Mouse (Mus musculus): ENCODE results near the gene Npm1.

Npm1 gene

GRCm38 (mm10) chr11:33146143-33146497 is 16.9 kb downstream of the Npm1 start:
- peak; percentile 78 to 81 for DNase-seq (ENCODE audit: low spot score in 2 of 2)

GRCm38 (mm10) chr11:33145201-33146142 is 17.5 kb downstream of the Npm1 start:
- DNase-seq (ENCODE audit: low spot score in 2 of 2), result no peak

- DNase-seq (ENCODE audit: low spot score in 2 of 2), result no peak
These were observed 19.1 kb downstream of the Npm1 start for GRCm38 (mm10) chr11:33143906-33144305.

GRCm38 (mm10) chr11:33142801-33143200 is 20.2 kb downstream of the Npm1 start:
- DNase-seq (ENCODE audit: low spot score in 2 of 2), result peak in 1 of 2 experiments; percentile 5

GRCm38 (mm10) chr11:33140111-33140460 is 22.9 kb downstream of the Npm1 start:
- DNase-seq (ENCODE audit: low spot score in 2 of 2), result peak in 1 of 2 experiments; percentile 3

- peak in 1 of 2 experiments; percentile 2 for DNase-seq (ENCODE audit: low spot score in 2 of 2)
These were observed 23.4 kb downstream of the Npm1 start for GRCm38 (mm10) chr11:33139458-33140110.

GRCm38 (mm10) chr11:33138686-33139085 is 24.3 kb downstream of the Npm1 start:
- peak in 1 of 2 experiments; percentile 2 for DNase-seq (ENCODE audit: low spot score in 2 of 2)

- no peak for DNase-seq (ENCODE audit: low spot score in 2 of 2)
These were observed 28.5 kb downstream of the Npm1 start for GRCm38 (mm10) chr11:33134391-33134986.

GRCm38 (mm10) chr11:33132619-33133338 is 30.2 kb downstream of the Npm1 start:
- no peak for DNase-seq (ENCODE audit: low spot score in 2 of 2)

GRCm38 (mm10) chr11:33127058-33127457 is 35.9 kb downstream of the Npm1 start:
- no peak for DNase-seq (ENCODE audit: low spot score in 2 of 2)

GRCm38 (mm10) chr11:33122575-33123268 is 40.3 kb downstream of the Npm1 start:
- no peak for DNase-seq (ENCODE audit: low spot score in 2 of 2)

- DNase-seq (ENCODE audit: low spot score in 2 of 2), result no peak
These were observed 43.5 kb downstream of the Npm1 start for GRCm38 (mm10) chr11:33119556-33119955.

GRCm38 (mm10) chr11:33119116-33119515 is 43.9 kb downstream of the Npm1 start:
- DNase-seq (ENCODE audit: low spot score in 2 of 2), result no peak

- no peak for DNase-seq (ENCODE audit: low spot score in 2 of 2)
These were observed 44.5 kb downstream of the Npm1 start for GRCm38 (mm10) chr11:33118480-33118879.

- no peak for DNase-seq (ENCODE audit: low spot score in 2 of 2)
These were observed 47.2 kb downstream of the Npm1 start for GRCm38 (mm10) chr11:33115796-33116195.

GRCm38 (mm10) chr11:33112407-33112806 is 50.6 kb downstream of the Npm1 start:
- no peak for DNase-seq (ENCODE audit: low spot score in 2 of 2)

GRCm38 (mm10) chr11:33110111-33110510 is 52.9 kb downstream of the Npm1 start:
- no peak for DNase-seq (ENCODE audit: low spot score in 2 of 2)

GRCm38 (mm10) chr11:33107540-33107939 is 55.5 kb downstream of the Npm1 start:
- DNase-seq (ENCODE audit: low spot score in 2 of 2), result no peak

- no peak for DNase-seq (ENCODE audit: low spot score in 2 of 2)
These were observed 58.1 kb downstream of the Npm1 start for GRCm38 (mm10) chr11:33104911-33105316.

GRCm38 (mm10) chr11:33103291-33103943 is 59.6 kb downstream of the Npm1 start:
- no peak for DNase-seq (ENCODE audit: low spot score in 2 of 2)
